Mouse (Mus musculus) duodenum, adult 2 months (tissue): ENCODE results near the gene Nlrp14. TPM values are rescaled to one million over a fixed set of nuclear protein-coding genes. Genes with fewer than 3 reads are reported as not detected.

ENCODE experiments used
- polyA plus RNA-seq: library from polyadenylated mRNA; depleted of rRNA; stranded (reverse); fragments of >200 nt; gene quantifications from 2 replicates; pipeline ENCODE4 v1.2.3, GENCODE M21; 2012; ENCODE audit warnings: low replicate concordance; rRNA removed

The Nlrp14 gene
- polyA plus RNA-seq = not detected in 2 replicates

GRCm38 (mm10) chr7:107166690-107167089, at the start of gene Nlrp14:
Gene Nlrp14, plus strand, starts transcription at chr7:107166990.

GRCm38 (mm10) chr7:107130983-107131382, 35.8 kb upstream of the Nlrp14 start, which contains the start of gene Olfr715:
Gene Olfr715, minus strand, starts transcription at chr7:107131083.

DNA sequence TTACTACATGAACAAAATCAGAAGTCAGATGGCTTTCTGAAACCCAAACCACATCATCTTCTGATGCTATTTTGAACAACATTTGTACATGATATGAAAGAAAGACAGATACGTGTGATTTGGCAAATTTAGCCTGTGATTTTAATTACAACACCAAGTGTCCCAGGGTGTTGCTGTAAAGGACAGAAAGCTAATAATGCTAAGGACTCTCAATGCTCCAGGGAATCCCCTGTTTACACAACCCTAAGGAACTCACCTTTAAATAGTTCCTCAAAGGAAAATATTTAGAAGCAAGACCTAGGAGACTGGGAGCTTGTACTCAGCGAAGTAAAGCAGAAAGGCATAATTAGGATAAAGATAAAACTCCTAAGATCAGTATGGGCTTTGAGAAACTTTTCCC, 28.8 kb upstream of the Nlrp14 start, which contains the start of gene Olfr716:
Olfr716 (plus strand) TSS at position 301 of the 400 bp plus-strand sequence.

DNA sequence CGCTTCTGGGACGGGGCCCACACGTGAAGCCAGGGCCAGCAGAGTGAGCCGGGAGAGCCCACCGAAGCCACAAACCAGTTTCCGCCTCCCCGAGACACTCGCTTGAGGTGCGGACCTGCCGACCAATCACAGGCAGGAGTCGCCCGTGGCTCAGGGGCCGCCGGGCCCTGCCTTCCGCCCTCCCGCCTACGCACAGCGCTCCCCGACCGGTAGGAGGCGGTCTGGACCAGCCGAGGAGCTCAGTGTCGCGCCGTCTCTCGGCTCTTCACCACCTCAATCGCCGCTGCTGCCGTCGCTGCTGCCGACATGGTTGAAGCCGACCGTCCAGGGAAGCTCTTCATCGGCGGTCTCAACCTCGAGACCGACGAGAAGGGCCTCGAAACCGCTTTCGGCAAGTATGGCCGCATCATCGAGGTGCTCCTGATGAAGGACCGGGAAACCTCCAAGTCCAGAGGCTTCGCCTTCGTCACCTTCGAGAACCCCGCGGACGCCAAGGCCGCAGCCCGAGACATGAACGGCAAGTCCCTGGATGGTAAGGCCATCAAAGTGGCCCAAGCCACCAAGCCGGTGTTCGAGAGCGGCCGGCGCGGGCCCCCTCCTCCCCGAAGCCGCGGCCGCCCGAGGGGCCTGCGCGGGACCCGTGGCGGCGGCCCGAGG, 42.5 kb downstream of the Nlrp14 start, which contains the start of gene Rbmxl2:
Rbmxl2 (plus strand) TSS at position 242 of the 657 bp plus-strand sequence.

Other genes starting within 250 kb of the Nlrp14 start
- gene Olfr709-ps1, start 234.8 kb upstream of the Nlrp14 start, polyA plus RNA-seq = not detected in 2 replicates
- gene Olfr710, start 218.7 kb upstream of the Nlrp14 start, polyA plus RNA-seq = not detected in 2 replicates
- not detected in 2 replicates for gene Olfr6, start 203.1 kb upstream of the Nlrp14 start, polyA plus RNA-seq
- gene Olfr711, start 191.5 kb upstream of the Nlrp14 start, polyA plus RNA-seq = not detected in 2 replicates
- not detected in 2 replicates for gene Olfr2, start 160.9 kb upstream of the Nlrp14 start, polyA plus RNA-seq
- gene Olfr713, start 135.8 kb upstream of the Nlrp14 start, polyA plus RNA-seq = not detected in 2 replicates
- gene Olfr714, start 96.0 kb upstream of the Nlrp14 start, polyA plus RNA-seq = not detected in 2 replicates
- gene Olfr17, start 73.8 kb upstream of the Nlrp14 start, polyA plus RNA-seq = not detected in 2 replicates
- gene Olfr715b, start 56.6 kb upstream of the Nlrp14 start, polyA plus RNA-seq = not detected in 2 replicates
- not detected in 2 replicates for gene Olfr715, start 35.9 kb upstream of the Nlrp14 start, polyA plus RNA-seq
- not detected in 2 replicates for gene Olfr716, start 28.7 kb upstream of the Nlrp14 start, polyA plus RNA-seq
- gene Rbmxl2, start 42.5 kb downstream of the Nlrp14 start, polyA plus RNA-seq = not detected in 2 replicates
- gene Syt9, start 203.7 kb downstream of the Nlrp14 start, polyA plus RNA-seq = 0.18 and 0.30 TPM in 2 replicates